Mouse (Mus musculus) cerebellum, adult 2 months (tissue): ENCODE measurements at regions not wholly inside any gene's neighbourhood (a gene's known extent, or its start where the extent isn't known, plus 50 kb on each side); places are given as distances from the start of the nearest gene placed in this dataset.
"Not testable (repeated sequence)": the region's sequence is repeated elsewhere in the genome, so short reads cannot be mapped to it uniquely, and the experiment has no call there.

ENCODE experiments used
- DNase-seq, 2 experiments: peaks; one replicate each; pipeline ENCODE4 v3.0.0; 2021
- H3K27ac ChIP-seq: fragments of 200-500 bp; 2 replicates; pipeline ENCODE4 v1.5.1; 2012; ENCODE audit warnings: low read length, control low read depth, inconsistent platforms; ENCODE audit not compliant: insufficient read depth
- H3K27me3 ChIP-seq: fragments of 200-500 bp; 2 replicates; pipeline ENCODE4 v1.6.1; 2012; ENCODE audit warnings: inconsistent platforms, mild to moderate bottlenecking, low read length, moderate library complexity; ENCODE audit not compliant: control insufficient read depth, insufficient read depth
- H3K4me1 ChIP-seq: fragments of 200-500 bp; 2 replicates; pipeline ENCODE4 v1.6.1; 2011; ENCODE audit warnings: low read length; ENCODE audit not compliant: control insufficient read depth, insufficient read depth
- H3K4me3 ChIP-seq: fragments of 200-500 bp; replicated peaks from 2 replicates; pipeline ENCODE3; 2011; ENCODE audit warnings: mild to moderate bottlenecking, low read depth, low read length, control low read depth; ENCODE audit not compliant: insufficient read depth
- CTCF ChIP-seq: fragments of 200-500 bp; IDR thresholded peaks from 2 replicates; pipeline ENCODE4 v1.5.1; 2011; ENCODE audit warnings: low read depth, mild to moderate bottlenecking, control low read depth, low read length, moderate library complexity, borderline replicate concordance; ENCODE audit not compliant: insufficient read depth
- POLR2A ChIP-seq: fragments of 200-500 bp; IDR thresholded peaks from 2 replicates; pipeline ENCODE4 v1.6.1; 2011; ENCODE audit warnings: low read length, control low read depth, borderline replicate concordance; ENCODE audit not compliant: insufficient read depth
- WGBS: fragments of 180-500 bp; shearing (Covaris S2); methylation state at CpG from one replicate; pipeline ENCODE4 v1.1.7; 2018; 5-methylcytosine and 5-hydroxymethylcytosine counted together

DNA sequence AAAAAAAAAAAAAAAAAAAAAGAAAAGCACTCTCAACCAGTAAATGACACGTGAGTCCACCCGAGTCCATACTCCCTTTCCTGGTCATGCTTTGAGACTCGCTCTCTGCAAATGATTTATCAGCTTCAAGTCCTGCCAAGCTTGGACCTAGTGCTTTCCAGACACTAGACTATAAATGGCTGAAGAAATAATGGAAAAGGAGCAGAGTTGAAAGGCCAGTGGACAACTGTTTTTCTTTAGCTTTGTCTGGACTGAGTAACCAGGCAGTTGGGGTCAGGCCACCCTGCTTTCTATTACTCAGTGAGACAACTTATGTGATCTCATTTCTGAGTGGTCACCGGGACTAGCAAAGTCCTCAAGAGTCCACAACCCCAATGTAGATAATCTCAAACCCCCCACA, 112.9 kb downstream of the Kcns3 start:
- no peaks in the 10 kb centered on the region for H3K4me1 ChIP-seq
- TF ChIP-seq CTCF (no peak), POLR2A (no peak)
- no peak for DNase-seq
- H3K27me3 ChIP-seq: no peaks in the 10 kb centered on the region
- 93% methylated on average over 4 of the region's 4 CpGs for WGBS
- H3K4me3 ChIP-seq: no peak overlapping the region
- H3K27ac ChIP-seq: no peak overlapping the region

DNA sequence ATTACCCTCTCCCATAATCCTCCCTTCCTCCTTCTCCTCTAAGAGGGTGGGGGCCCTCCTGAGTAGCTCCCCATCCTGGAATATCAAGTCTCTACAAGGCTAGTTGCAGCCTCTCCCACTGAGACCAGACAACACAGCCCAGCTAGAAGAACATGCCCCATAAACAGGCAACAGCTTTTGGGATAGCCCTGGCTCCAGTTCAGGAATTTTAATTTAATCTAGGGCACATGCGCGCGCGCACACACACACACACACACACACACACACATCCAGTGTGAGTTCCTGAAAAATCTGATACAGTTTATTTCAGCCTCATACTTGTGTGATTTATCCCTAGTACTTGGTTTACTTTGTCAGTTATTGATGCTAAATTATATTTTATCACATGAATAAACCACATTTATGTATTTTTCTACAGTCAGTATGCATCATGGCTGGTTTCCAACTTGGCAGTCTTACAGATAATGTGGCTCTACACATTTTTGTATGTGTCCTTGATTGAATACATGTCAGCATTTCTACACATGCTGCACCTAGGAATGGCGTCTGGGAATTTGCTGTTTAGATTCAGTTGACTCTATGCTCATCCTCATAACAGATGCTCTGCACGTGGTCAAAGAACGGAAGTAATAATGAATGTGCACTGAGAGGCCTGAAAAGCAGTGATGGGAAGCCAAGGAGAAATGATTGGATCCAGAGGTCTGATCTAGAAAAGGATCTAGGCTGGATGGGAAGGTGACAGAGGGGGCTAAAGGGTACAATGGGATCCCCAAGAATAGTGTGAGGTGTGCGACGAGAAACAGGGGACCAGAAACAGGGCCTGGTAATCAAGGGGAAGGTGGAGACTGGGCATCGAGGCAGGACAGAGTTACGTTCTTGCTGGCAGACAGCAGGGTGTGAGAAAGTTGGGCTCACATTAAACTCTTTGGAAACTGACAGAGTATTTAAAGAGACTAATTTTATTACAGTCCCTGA, 130.0 kb downstream of the Kcns3 start:
- TF ChIP-seq POLR2A (no peak), CTCF (no peak)
- Histone ChIP-seq H3K27ac (no peak overlapping the region), H3K27me3 (no peaks in the 10 kb centered on the region), H3K4me3 (no peak overlapping the region), H3K4me1 (no peaks in the 10 kb centered on the region)
- WGBS: 52% methylated on average over 11 of the region's 11 CpGs
- no peak for DNase-seq

DNA sequence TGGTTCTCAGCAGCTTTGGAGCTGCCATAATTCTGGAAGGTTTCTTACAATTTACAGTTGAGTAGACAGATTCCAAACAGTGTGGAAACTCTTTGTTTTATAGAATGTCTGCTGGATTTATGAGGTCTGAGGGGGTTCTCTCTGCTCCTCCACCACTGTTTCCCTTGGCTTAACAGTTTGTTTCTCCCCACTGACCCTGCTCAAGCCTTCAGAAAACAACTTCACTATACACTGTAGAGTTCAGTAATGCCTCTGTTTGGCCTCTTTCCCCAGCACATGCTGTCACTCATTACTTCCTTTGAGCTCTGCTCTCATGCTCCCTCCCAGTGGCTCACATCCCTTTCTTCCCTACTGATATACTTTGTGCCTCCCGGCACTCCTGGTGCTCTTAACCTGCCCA, 139.7 kb downstream of the Kcns3 start:
- Histone ChIP-seq H3K27ac (no peak overlapping the region), H3K4me3 (no peak overlapping the region), H3K4me1 (no peaks in the 10 kb centered on the region), H3K27me3 (no peaks in the 10 kb centered on the region)
- TF ChIP-seq CTCF: no peak
- TF ChIP-seq POLR2A: no peak
- no peak for DNase-seq
- 86% methylated on average over 1 of the region's 1 CpGs for WGBS

DNA sequence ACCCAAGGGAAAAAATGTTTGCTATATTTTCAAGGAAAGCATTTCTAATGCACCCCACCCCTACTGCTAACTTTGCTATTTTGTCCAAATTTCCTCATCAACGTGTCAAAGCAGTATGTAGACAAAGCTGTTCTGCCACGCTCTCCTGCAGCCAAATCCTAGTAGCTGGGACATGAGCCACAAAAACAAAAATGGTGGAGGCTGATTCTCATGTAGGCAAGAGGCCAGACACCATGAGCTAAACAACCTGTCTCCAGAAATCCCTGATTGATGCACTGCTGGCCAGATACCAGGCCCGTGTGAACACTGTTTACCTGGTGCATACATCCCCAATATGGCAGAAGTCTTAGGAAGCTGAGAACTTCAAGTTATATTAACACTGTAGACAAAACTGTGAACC, 166.6 kb downstream of the Kcns3 start:
- TF ChIP-seq POLR2A (no peak), CTCF (no peak)
- DNase-seq: no peak
- WGBS: 23% methylated on average over 3 of the region's 3 CpGs

DNA sequence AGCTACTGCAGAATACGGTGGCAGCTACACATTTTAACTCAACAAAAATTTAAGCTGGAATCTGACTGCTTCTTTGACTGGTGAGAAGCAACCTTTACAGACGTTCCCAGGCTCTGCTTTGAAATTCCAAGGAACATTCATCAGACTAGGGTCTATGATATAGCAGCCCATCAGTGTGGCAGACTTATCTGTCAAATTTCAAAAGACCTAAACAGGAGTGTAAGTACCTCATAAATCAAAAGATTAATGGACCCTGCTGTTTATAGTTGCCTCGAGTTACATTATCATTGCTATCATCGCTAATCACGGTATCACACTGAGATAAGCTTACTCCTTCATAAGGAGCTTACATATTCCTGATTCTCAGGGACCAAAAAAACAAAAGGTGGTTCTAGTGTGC, 201.7 kb downstream of the Kcns3 start:
- Histone ChIP-seq H3K4me1 (no peaks in the 10 kb centered on the region), H3K27ac (no peak overlapping the region), H3K27me3 (no peaks in the 10 kb centered on the region), H3K4me3 (no peak overlapping the region)
- TF ChIP-seq POLR2A (no peak), CTCF (no peak)
- 74% methylated on average over 5 of the region's 5 CpGs for WGBS
- no peak for DNase-seq

More for the DNA sequence above, 166.6 kb downstream of the Kcns3 start:
- Histone ChIP-seq H3K27me3 (no peaks in the 10 kb centered on the region), H3K4me3 (no peak overlapping the region), H3K27ac (no peak overlapping the region), H3K4me1 (no peaks in the 10 kb centered on the region)

DNA sequence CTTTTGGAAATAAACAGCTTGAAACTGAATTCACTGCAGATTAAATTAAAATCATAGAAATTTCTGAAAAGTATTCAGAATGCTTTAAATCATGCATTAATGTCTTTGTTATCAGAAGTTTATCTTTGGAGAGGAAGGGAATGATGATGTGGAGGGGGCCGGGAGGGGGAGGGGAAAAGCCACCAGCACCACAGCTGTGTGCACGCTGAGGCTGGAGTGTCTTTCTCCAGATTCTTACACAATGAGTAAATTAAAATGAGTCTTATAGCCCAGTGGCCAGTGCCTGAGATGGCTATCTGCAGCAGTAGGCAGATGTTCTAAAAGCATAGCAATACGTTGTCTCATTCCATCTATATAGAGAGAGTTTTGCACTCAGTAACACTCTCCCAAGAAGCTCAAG, 209.8 kb downstream of the Kcns3 start:
- no peaks in the 10 kb centered on the region for H3K4me1 ChIP-seq
- no peak overlapping the region for H3K4me3 ChIP-seq
- DNase-seq: no peak
- no peak overlapping the region for H3K27ac ChIP-seq
- WGBS: 71% methylated on average over 3 of the region's 3 CpGs
- no peaks in the 10 kb centered on the region for H3K27me3 ChIP-seq
- TF ChIP-seq CTCF (no peak), POLR2A (no peak)

DNA sequence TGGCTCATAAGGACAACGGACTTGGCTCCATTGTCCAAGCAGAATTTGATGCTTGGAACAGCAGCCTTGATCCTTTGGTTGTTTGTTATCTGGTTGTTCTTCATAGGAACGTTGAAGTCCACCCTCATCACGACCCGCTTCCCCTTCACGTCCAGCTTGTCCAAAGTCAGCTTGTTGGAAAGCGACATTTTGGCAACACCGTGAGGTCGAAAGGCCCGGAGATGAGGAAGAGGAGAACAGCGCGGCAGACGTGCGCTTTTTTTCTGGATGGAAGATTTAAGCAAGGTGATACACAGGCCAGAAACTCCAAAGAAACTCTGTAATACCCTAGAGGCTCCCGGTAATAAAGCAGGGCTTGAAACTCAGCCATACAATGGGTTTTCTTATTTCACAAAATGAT, 250.8 kb downstream of the Kcns3 start:
- not testable (repeated sequence) for H3K27me3 ChIP-seq, DNase-seq, H3K4me1 ChIP-seq, H3K27ac ChIP-seq, H3K4me3 ChIP-seq
- WGBS: 93% methylated on average over 10 of the region's 14 CpGs

DNA sequence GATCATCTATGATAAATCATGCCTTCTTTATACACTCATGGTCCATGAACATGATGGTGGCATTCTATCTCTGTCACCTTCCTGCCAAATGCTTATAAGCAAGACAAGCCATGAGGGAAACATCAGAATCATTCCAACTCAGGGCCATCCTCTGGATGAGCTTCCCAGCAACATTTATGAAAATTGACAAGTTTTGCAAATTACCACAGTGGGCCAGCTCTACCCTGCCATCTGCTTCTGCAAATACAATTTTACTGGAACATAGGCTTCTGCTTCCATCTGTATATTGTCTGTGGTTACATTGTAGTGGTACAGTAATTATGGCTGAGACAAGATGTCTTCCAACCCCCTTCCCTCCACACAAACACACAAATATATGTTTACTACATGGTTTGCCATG, 272.1 kb downstream of the Kcns3 start:
- H3K27ac ChIP-seq: no peak overlapping the region
- no peak for DNase-seq
- no peaks in the 10 kb centered on the region for H3K27me3 ChIP-seq
- TF ChIP-seq CTCF (no peak), POLR2A (no peak)
- no peaks in the 10 kb centered on the region for H3K4me1 ChIP-seq
- no peak overlapping the region for H3K4me3 ChIP-seq
